Mouse (Mus musculus) bone marrow, adult 2 months (tissue): ENCODE results near the gene Cacng2. TPM values are rescaled to one million over a fixed set of nuclear protein-coding genes. Genes with fewer than 3 reads are reported as not detected.

Experiments
- H3K27ac ChIP-seq: fragments of 200-500 bp; 2 replicates; pipeline ENCODE4 v1.5.1; 2012; ENCODE audit warnings: low read depth, mild to moderate bottlenecking, control low read depth, inconsistent platforms, low read length; ENCODE audit not compliant: control insufficient read depth, poor library complexity, insufficient read depth
- H3K4me1 ChIP-seq: fragments of 200-500 bp; 2 replicates; pipeline ENCODE4 v1.6.1; 2011; ENCODE audit warnings: low read length; ENCODE audit not compliant: control insufficient read depth, insufficient read depth
- H3K4me3 ChIP-seq: fragments of 200-500 bp; replicated peaks from 2 replicates; pipeline ENCODE3; 2011; ENCODE audit warnings: mild to moderate bottlenecking, low read depth, low read length, control low read depth; ENCODE audit not compliant: control insufficient read depth
- CTCF ChIP-seq: fragments of 200-500 bp; IDR thresholded peaks from 2 replicates; pipeline ENCODE4 v1.5.1; 2011; ENCODE audit warnings: low read length, control low read depth; ENCODE audit not compliant: control insufficient read depth, insufficient read depth
- POLR2A ChIP-seq: fragments of 200-500 bp; IDR thresholded peaks from 2 replicates; pipeline ENCODE4 v1.6.1; 2011; ENCODE audit warnings: low read depth, mild to moderate bottlenecking, control low read depth, low read length, borderline replicate concordance; ENCODE audit not compliant: control insufficient read depth
- WGBS: fragments of 180-500 bp; shearing (Covaris S2); methylation state at CpG from one replicate; pipeline ENCODE4 v1.1.7; 2018; 5-methylcytosine and 5-hydroxymethylcytosine counted together
- polyA plus RNA-seq: library from polyadenylated mRNA; stranded (reverse); fragments of >200 nt; gene quantifications from 2 replicates; pipeline ENCODE4 v1.2.4, GENCODE M21; 2011; ENCODE audit warnings: low replicate concordance; ENCODE audit not compliant: missing spikeins, insufficient read depth, insufficient read length

The Cacng2 gene
- polyA plus RNA-seq, 1 experiment, result 0.27 TPM

- H3K27ac ChIP-seq, result no peak overlapping the region
- TF ChIP-seq POLR2A (no peak), CTCF (no peak)
- peaks cover 1% of the 10 kb centered on the region; the same call in 1 of the 2 replicates for H3K4me1 ChIP-seq
- WGBS, result 64% methylated on average over 5 of the region's 5 CpGs
- no peak overlapping the region for H3K4me3 ChIP-seq
Measured at GRCm38 (mm10) chr15:77981181-77981680, 138.6 kb downstream of the Cacng2 start.

GRCm38 (mm10) chr15:77979427-77979865, 140.4 kb downstream of the Cacng2 start:
- TF ChIP-seq CTCF (no peak), POLR2A (no peak)
- Histone ChIP-seq H3K4me3 (no peak overlapping the region), H3K27ac (no peak overlapping the region), H3K4me1 (peaks cover 1% of the 10 kb centered on the region; the same call in 1 of the 2 replicates)
- WGBS, result 70% methylated on average over 10 of the region's 10 CpGs

GRCm38 (mm10) chr15:77977663-77978062, 142.2 kb downstream of the Cacng2 start:
- no peak overlapping the region for H3K27ac ChIP-seq

GRCm38 (mm10) chr15:77974165-77974841, 145.5 kb downstream of the Cacng2 start:
- WGBS, result 46% methylated on average over 6 of the region's 6 CpGs
- no peak for TF ChIP-seq POLR2A
- no peak for TF ChIP-seq CTCF
- H3K4me1 ChIP-seq, result peaks cover 1% of the 10 kb centered on the region; the same call in 1 of the 2 replicates
- no peak overlapping the region; the same call in 1 of the 2 replicates for H3K27ac ChIP-seq
- H3K4me3 ChIP-seq, result no peak overlapping the region

More at GRCm38 (mm10) chr15:77977663-77978062, 142.2 kb downstream of the Cacng2 start:
- TF ChIP-seq POLR2A, result no peak
- no peak for TF ChIP-seq CTCF
- H3K4me1 ChIP-seq, result peaks cover 1% of the 10 kb centered on the region; the same call in 1 of the 2 replicates
- no peak overlapping the region for H3K4me3 ChIP-seq
- WGBS, result 56% methylated on average over 3 of the region's 3 CpGs

GRCm38 (mm10) chr15:77970470-77971292, 149.1 kb downstream of the Cacng2 start, which contains the start of gene Eif3d:
Eif3d (minus strand) TSS chr15:77970813.
- TF ChIP-seq CTCF (no peak), POLR2A (peak; percentile 84; the same call in 1 of the 2 replicates)
- under 1% methylated on average over 72 of the region's 72 CpGs for WGBS
- H3K4me1 ChIP-seq, result no peaks in the 10 kb centered on the region; the same call in 1 of the 2 replicates
- peak within 1 kb of the TSS; percentile 95 for H3K4me3 ChIP-seq
- H3K27ac ChIP-seq, result peak within 1 kb of the TSS; percentile 100

- Histone ChIP-seq H3K4me1 (no peaks in the 10 kb centered on the region; the same call in 1 of the 2 replicates), H3K27ac (peak overlapping the region; percentile 100), H3K4me3 (peak overlapping the region; percentile 95)
- TF ChIP-seq POLR2A (no peak), CTCF (no peak)
- WGBS, result under 1% methylated on average over 15 of the region's 15 CpGs
Measured at GRCm38 (mm10) chr15:77969940-77970469, 149.8 kb downstream of the Cacng2 start.

GRCm38 (mm10) chr15:77965117-77965528, 154.7 kb downstream of the Cacng2 start:
- TF ChIP-seq POLR2A (no peak), CTCF (no peak)
- no peak overlapping the region for H3K4me3 ChIP-seq
- 48% methylated on average over 9 of the region's 9 CpGs for WGBS
- no peaks in the 10 kb centered on the region; the same call in 1 of the 2 replicates for H3K4me1 ChIP-seq
- 0 out of 2 replicates have a peak overlapping the region, but pooled peaks have one; percentile 11 for H3K27ac ChIP-seq
